Mouse (Mus musculus) frontal cortex, postnatal 36 days (tissue): ENCODE data around the gene Slc36a3.
A peak's percentile ranks its signal among the peaks of the same experiment; 100 is the strongest.
"Not testable (repeated sequence)": the region's sequence is repeated elsewhere in the genome, so short reads cannot be mapped to it uniquely, and the experiment has no call there.

Experiments
- DNase-seq, 2 experiments: peaks; one replicate each; pipeline ENCODE4 v3.0.0; 2022; ENCODE audit warnings: low spot score in 2 of 2

The Slc36a3 gene

GRCm38 (mm10) chr11:55144011-55144410, 7.5 kb downstream of the Slc36a3 start:
- no peak for DNase-seq

DNA sequence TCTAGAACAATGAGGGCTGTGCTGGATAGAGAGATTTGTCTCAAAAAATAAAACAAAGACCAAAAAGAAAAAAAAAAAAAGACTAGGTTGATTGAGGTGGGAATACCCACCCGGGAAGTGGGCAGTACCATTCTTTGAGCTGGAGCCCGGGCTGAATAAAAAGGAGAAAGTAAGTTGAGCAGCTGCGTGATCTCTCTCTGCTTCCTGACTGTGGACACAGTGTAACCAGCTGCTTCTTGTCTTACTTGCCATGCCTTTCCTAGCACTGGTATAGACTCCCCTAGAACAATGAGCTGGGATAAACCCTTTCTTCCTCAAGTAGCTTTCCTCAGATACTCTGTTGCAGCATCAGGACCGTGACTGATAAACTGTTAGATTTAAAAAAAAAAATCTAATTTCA, 10.0 kb downstream of the Slc36a3 start:
- no peak for DNase-seq

DNA sequence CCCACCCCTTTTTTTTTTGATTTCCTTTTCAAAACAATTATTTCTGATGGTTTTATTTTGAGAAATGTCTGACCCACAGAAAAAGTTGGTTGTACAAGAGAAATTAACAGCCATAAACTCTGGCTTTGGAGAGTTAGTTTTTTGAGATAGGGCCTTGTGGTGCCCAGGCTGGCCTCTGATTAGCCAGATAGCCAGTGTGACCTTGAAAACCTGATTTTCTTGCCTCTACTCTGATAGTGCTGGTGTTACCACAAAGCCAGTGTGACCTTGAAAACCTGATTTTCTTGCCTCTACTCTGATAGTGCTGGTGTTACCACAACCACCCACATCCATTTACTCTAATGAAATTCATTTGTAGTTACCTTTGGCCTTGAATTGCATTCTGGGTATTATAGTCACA, 13.9 kb downstream of the Slc36a3 start:
- DNase-seq = no peak

- DNase-seq = peak in 1 of 2 experiments; percentile 30
Measured at GRCm38 (mm10) chr11:55136770-55137547, 14.5 kb downstream of the Slc36a3 start.

GRCm38 (mm10) chr11:55134871-55135270, 16.6 kb downstream of the Slc36a3 start:
- no peak for DNase-seq

- no peak for DNase-seq
Measured at GRCm38 (mm10) chr11:55134407-55134806, 17.1 kb downstream of the Slc36a3 start.

GRCm38 (mm10) chr11:55133204-55133603, 18.3 kb downstream of the Slc36a3 start:
- DNase-seq = no peak

- DNase-seq = no peak
Measured at GRCm38 (mm10) chr11:55131946-55132345, 19.6 kb downstream of the Slc36a3 start.

GRCm38 (mm10) chr11:55131077-55131742, 20.3 kb downstream of the Slc36a3 start:
- DNase-seq = no peak

- no peak for DNase-seq
Measured at GRCm38 (mm10) chr11:55128411-55128810, 23.1 kb downstream of the Slc36a3 start.

GRCm38 (mm10) chr11:55127937-55128336, 23.6 kb downstream of the Slc36a3 start:
- DNase-seq = peak; percentile 10 to 53

DNA sequence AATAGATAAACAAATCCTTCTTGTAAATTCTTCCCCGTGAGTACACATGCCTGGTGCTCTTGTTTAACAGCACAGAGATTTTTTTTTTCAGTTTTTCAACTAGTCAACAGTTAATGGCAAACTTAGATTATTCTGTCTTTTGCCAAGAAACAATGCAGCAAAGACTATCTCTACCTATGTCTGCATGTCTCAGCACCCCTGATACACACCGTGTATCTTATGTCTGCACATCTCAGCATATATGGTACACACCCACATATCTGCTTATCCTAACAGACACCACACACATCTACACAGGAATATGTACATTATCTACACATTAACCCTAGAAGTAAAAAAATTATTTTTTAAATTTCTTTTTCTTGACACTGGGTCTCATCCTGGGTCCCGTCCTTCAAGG, 24.8 kb downstream of the Slc36a3 start:
- no peak for DNase-seq

DNA sequence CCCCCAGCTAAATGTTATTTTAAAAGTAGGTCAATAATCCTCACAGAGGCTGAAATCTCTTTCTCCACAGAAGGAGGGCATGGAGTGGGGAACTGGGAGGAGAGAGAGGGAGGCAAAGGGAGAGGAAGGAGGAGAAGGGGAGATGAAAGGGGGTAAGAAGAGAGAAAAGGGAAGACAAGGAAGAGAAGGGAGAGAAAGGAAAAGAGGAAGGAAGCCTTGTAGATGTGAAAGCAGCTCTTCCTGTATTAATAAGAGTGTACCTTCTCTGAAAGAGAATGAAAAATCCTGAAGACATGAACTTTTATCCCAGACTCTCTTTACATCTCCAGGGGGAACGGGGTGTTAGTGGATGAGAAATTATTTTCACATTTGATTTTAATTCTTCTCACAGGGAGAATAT, 30.1 kb downstream of the Slc36a3 start:
- no peak for DNase-seq

DNA sequence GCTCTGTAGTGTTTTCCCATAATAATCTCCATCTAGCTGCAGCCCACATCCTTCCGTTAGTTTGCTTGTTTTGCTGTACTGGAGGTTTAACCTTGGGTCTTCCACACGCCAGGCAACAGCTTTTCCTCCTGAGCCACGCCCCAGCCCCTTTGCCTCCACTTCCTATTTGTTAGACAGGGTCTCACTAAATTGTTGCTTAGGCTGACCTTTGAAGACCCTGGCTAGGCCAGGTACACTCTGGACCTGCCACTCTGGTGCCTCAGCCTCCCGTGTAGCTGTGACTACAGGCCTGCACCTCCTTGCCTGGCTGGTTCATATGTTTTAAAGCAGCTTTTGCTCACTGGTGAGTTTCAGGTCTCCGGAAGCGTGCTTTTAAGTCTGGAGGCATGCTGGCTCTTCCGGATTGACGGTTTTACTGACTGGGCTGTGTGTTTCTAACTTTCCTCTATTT, 30.7 kb downstream of the Slc36a3 start:
- DNase-seq = no peak

GRCm38 (mm10) chr11:55120279-55120678, 31.2 kb downstream of the Slc36a3 start:
- DNase-seq = no peak

DNA sequence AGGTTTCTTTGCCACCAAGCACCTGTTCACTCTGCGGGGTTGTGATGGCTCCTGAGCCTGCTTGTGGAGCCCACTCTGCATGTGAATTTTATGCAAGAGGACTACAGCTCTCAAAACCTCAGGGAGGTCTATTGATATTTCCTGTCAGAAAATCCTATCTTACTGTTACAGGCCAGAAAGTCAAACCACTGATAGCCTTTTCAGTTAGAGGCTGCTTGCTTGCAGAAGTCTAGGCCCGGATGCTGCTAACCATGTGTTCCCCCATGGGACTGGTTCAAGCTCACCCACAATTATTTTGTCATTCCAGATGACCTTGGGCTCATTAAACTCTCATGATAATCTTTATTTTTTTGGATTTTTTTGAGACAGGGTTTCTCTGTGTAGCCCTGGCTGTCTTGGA, 34.5 kb downstream of the Slc36a3 start:
- no peak for DNase-seq

DNA sequence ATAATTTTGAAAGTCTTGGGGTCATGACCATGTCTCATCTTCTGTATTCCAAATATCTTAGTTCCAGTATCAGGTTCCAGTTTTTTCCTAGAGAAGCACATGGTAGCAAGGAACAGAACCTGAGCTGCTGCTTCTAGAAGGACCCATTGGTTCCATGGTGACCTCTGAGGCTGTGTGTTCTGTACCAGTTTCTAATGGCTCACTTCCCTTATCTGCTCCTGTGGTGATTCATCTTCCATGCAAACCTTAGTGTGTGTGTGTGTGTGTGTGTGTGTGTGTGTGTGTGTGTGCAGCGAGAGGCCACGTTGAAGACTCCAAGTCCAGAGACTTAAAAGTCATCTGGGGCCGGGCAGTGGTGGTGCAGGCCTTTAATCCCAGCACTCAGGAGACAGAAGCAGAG, 35.5 kb downstream of the Slc36a3 start:
- DNase-seq = no peak

GRCm38 (mm10) chr11:55114291-55114690, 37.2 kb downstream of the Slc36a3 start:
- DNase-seq = no peak

DNA sequence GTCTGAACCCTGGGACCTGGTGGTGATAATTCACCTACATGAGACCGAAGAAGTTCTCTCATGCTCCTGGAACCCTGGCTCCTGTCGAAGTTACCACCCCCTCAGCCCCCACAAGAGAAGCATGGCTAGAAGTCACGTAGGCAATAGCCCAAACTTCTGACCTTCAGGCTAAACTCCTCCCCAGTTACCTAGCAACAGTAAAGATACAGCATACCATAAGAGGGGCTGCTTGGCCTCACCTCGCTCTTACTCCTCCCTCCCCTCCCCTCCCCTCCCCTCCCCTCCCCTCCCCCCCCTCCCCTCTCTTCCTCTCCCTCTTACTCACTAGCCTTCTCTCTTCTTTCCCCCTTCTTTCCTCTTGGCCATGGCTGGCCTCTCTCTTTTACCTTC, 37.7 kb downstream of the Slc36a3 start:
- DNase-seq = not testable (repeated sequence)

DNA sequence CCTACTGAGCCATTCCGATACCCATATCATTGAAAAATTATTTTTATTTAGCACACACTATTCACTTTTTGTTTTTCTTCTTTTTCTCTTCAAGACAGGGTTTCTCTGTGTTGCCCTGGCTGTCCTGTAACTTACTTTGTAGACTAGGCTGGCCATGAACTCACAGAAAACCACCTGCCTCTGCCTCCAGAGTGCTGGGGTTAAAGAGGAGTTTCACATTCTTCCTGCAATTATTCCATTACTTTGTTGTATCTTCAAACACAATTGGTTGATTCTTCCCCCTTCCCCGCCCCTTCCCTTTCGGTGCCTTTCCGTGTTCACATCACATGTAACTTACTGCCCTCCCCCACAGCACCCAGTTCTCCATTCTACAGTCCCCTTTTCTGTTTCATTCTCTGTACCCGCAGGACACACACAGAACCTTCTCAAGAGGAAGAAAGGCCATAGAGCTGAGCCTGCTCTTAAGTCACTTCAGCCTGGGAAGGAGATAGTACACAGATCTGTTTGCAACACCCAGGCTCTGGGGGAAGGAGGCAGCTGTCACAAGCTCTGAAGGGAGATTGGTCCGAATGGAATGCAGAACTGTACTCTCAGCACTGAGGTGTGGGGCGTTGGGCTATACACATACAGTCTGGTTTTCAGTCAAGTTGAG, 38.2 kb downstream of the Slc36a3 start:
- no peak for DNase-seq

- no peak for DNase-seq
Measured at GRCm38 (mm10) chr11:55110566-55111169, 40.8 kb downstream of the Slc36a3 start.
